Mouse (Mus musculus): ENCODE data around the gene Hyal2. TPM values are rescaled to one million over a fixed set of nuclear protein-coding genes. Genes with fewer than 3 reads are reported as not detected.
"Not testable (repeated sequence)": the region's sequence is repeated elsewhere in the genome, so short reads cannot be mapped to it uniquely, and the experiment has no call there.

Gene Hyal2
- polyA plus RNA-seq, 1 experiment from 2014 or later = 56.0 TPM

- no peaks in the 10 kb centered on the region for H3K27me3 ChIP-seq (replicated peaks)
- no peaks in the 10 kb centered on the region for H3K9me3 ChIP-seq (replicated peaks)
- whole genome bisulfite sequencing = 96% methylated on average over 22 of the region's 22 CpGs
- no peak overlapping the region for H3K27ac ChIP-seq (replicated peaks)
- peaks cover 33% of the 10 kb centered on the region for H3K36me3 ChIP-seq
- ATAC-seq (ENCODE audit: low FRiP score) = no peak
- H3K4me2 ChIP-seq = peak overlapping the region; percentile 9; the same call in 1 of the 2 replicates
- no peak overlapping the region for H3K9ac ChIP-seq (replicated peaks)
- H3K4me3 ChIP-seq (replicated peaks) = no peak overlapping the region
- H3K4me1 ChIP-seq = peaks cover 42% of the 10 kb centered on the region
Observed at GRCm38 (mm10) chr9:107571534-107572326, 4.0 kb downstream of the Hyal2 start.

GRCm38 (mm10) chr9:107572327-107572662, 4.5 kb downstream of the Hyal2 start:
- no peak for ATAC-seq (ENCODE audit: low FRiP score)
- Histone ChIP-seq H3K36me3 (peaks cover 33% of the 10 kb centered on the region), H3K4me2 (no peak overlapping the region), H3K4me3 (replicated peaks) (no peak overlapping the region), H3K27ac (replicated peaks) (no peak overlapping the region), H3K9ac (replicated peaks) (no peak overlapping the region), H3K9me3 (replicated peaks) (no peaks in the 10 kb centered on the region), H3K27me3 (replicated peaks) (no peaks in the 10 kb centered on the region), H3K4me1 (peaks cover 46% of the 10 kb centered on the region)
- WGBS = 100% methylated on average over 2 of the region's 2 CpGs

DNA sequence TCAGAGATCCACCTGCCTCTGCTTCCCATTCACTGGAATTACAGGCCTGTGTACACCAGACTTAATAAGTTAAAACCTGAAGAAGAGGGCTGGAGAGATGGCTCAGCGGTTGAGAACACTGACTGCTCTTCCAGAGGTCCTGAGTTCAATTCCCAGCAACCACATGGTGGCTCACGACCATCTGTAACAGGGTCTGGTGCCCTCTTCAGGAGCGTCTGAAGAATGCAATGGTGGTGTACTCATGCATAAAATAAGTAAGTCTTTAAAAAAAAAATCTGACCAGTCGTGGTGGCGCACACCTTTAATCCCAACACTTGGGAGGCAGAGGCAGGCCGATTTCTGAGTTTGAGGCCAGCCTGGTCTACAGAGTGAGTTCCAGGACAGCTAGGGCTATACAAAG, 6.0 kb downstream of the Hyal2 start:
- H3K9me3 ChIP-seq (replicated peaks); H3K4me2 ChIP-seq; ATAC-seq (ENCODE audit: low FRiP score); H3K9ac ChIP-seq (replicated peaks); H3K27ac ChIP-seq (replicated peaks); H3K4me3 ChIP-seq (replicated peaks); H3K27me3 ChIP-seq (replicated peaks): not testable (repeated sequence)
- H3K36me3 ChIP-seq = peaks cover 33% of the 10 kb centered on the region
- WGBS = 84% methylated on average over 6 of the region's 6 CpGs
- peaks cover 41% of the 10 kb centered on the region for H3K4me1 ChIP-seq

DNA sequence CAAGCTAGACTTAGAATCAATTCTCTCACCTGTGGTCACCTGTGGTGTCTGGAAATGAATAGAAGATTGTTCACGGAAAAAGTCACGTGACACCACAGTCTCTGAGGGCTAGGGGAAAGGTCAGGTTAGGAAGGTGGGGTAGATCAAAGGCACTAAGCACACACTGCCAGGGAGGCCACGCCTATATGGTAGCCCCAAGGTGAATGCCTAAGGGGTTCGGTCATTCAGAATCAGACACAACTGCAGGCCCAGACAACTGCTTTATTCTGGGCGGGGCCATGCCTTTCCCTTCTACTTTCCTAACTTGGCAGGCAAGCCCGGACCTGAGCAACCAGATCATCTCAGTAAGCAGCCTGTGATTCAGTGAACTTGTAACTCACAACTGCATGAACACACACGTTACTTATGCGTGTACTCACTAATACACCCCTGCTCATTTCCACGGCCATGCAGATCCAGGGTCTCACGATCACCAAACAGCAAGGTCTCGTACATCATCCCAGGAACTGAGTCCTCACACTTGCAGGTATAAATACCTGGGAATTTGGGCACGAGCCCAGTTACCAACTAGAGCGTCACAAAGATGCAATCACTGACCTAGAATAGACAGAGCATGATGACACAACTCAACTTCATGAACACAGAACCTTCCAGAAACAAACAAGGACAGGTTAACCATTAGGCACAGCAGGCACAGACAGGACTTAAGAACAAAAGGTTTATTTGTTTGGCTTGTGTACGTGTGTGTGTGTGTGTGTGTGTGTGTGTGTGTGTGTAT, 8.0 kb downstream of the Hyal2 start:
- WGBS = 87% methylated on average over 14 of the region's 14 CpGs
- no peak overlapping the region for H3K9ac ChIP-seq (replicated peaks)
- ATAC-seq (ENCODE audit: low FRiP score) = no peak
- H3K27me3 ChIP-seq (replicated peaks) = no peaks in the 10 kb centered on the region
- H3K4me1 ChIP-seq = peaks cover 45% of the 10 kb centered on the region
- no peak overlapping the region for H3K27ac ChIP-seq (replicated peaks)
- H3K9me3 ChIP-seq (replicated peaks) = no peaks in the 10 kb centered on the region
- H3K36me3 ChIP-seq = peaks cover 33% of the 10 kb centered on the region
- H3K4me3 ChIP-seq (replicated peaks) = no peak overlapping the region
- H3K4me2 ChIP-seq = no peak overlapping the region

GRCm38 (mm10) chr9:107576357-107577107, 8.8 kb downstream of the Hyal2 start, which contains the start of gene Hyal1:
TSS of gene Hyal1 (plus strand) at chr9:107576927.
- Histone ChIP-seq H3K4me1 (peaks cover 45% of the 10 kb centered on the region), H3K9me3 (replicated peaks) (no peaks in the 10 kb centered on the region), H3K9ac (replicated peaks) (peak within 1 kb of the TSS; percentile 34), H3K36me3 (peaks cover 26% of the 10 kb centered on the region), H3K27ac (replicated peaks) (peak within 1 kb of the TSS; percentile 48), H3K4me2 (peak within 1 kb of the TSS; percentile 47), H3K4me3 (replicated peaks) (peak within 1 kb of the TSS; percentile 23), H3K27me3 (replicated peaks) (no peaks in the 10 kb centered on the region)
- WGBS = 29% methylated on average over 16 of the region's 16 CpGs
- ATAC-seq (ENCODE audit: low FRiP score) = no peak

DNA sequence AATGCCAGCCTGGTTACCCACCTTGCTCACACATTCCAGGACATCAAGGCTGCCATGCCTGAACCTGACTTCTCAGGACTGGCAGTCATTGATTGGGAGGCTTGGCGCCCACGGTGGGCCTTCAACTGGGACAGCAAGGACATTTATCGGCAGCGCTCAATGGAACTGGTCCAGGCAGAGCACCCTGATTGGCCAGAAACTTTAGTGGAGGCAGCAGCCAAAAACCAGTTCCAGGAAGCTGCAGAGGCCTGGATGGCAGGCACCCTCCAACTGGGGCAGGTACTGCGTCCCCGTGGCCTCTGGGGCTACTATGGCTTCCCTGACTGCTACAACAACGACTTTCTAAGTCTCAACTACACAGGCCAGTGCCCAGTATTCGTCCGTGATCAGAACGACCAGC, 10.1 kb downstream of the Hyal2 start:
- H3K27ac ChIP-seq (replicated peaks) = no peak overlapping the region
- H3K36me3 ChIP-seq = peaks cover 15% of the 10 kb centered on the region
- H3K27me3 ChIP-seq (replicated peaks) = no peaks in the 10 kb centered on the region
- WGBS = 96% methylated on average over 10 of the region's 10 CpGs
- no peak overlapping the region for H3K4me2 ChIP-seq
- H3K4me3 ChIP-seq (replicated peaks) = no peak overlapping the region
- H3K9ac ChIP-seq (replicated peaks) = no peak overlapping the region
- no peaks in the 10 kb centered on the region for H3K9me3 ChIP-seq (replicated peaks)
- peaks cover 47% of the 10 kb centered on the region for H3K4me1 ChIP-seq
- ATAC-seq (ENCODE audit: low FRiP score) = no peak

DNA sequence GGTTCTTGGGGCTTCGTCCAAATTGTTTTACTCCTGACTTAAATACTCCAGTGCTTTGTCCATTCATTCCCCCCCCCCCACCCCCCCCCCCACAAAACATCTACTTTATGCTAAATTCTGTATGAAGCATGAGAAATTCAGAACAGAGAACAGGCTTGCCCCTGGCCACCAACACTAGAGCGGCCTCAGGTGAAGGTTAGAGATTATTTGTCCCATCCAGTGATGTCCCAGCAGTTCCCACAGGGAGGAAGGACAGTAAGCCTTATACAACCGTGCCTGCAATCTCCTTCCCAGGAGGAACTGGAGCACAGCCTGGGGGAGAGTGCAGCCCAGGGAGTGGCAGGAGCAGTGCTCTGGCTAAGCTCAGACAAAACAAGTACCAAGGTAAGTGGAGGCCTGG, 10.8 kb downstream of the Hyal2 start, which contains the start of gene Naa80:
Naa80 (plus strand) TSS at position 301 of the 400 bp plus-strand sequence.
- 77% methylated on average over 3 of the region's 3 CpGs for WGBS
- Histone ChIP-seq H3K4me3 (replicated peaks) (no peak within 1 kb of the TSS), H3K4me2 (peak within 1 kb of the TSS; percentile 94), H3K27ac (replicated peaks) (no peak within 1 kb of the TSS), H3K9me3 (replicated peaks) (no peaks in the 10 kb centered on the region), H3K4me1 (peaks cover 47% of the 10 kb centered on the region), H3K36me3 (peaks cover 10% of the 10 kb centered on the region; the same call in 1 of the 2 replicates), H3K27me3 (replicated peaks) (no peaks in the 10 kb centered on the region), H3K9ac (replicated peaks) (peak within 1 kb of the TSS; percentile 14; the same call in 1 of the 2 replicates)
- ATAC-seq (ENCODE audit: low FRiP score) = no peak

- 86% methylated on average over 14 of the region's 14 CpGs for WGBS
- Histone ChIP-seq H3K4me2 (peak overlapping the region; percentile 94), H3K9me3 (replicated peaks) (no peaks in the 10 kb centered on the region), H3K27ac (replicated peaks) (no peak overlapping the region), H3K4me3 (replicated peaks) (no peak overlapping the region), H3K36me3 (peaks cover 6% of the 10 kb centered on the region; the same call in 1 of the 2 replicates), H3K9ac (replicated peaks) (0 out of 2 replicates have a peak overlapping the region, but pooled peaks have one; percentile 14), H3K4me1 (peaks cover 47% of the 10 kb centered on the region), H3K27me3 (replicated peaks) (no peaks in the 10 kb centered on the region)
- ATAC-seq (ENCODE audit: low FRiP score) = no peak
Observed at GRCm38 (mm10) chr9:107579023-107579900, 11.5 kb downstream of the Hyal2 start.

GRCm38 (mm10) chr9:107580501-107581317, 13.0 kb downstream of the Hyal2 start, which contains the start of gene Hyal3:
TSS of gene Hyal3 (plus strand) at chr9:107580818.
- Histone ChIP-seq H3K9ac (replicated peaks) (peak within 1 kb of the TSS; percentile 73), H3K36me3 (no peaks in the 10 kb centered on the region), H3K4me3 (replicated peaks) (peak within 1 kb of the TSS; percentile 58), H3K27ac (replicated peaks) (peak within 1 kb of the TSS; percentile 85), H3K27me3 (replicated peaks) (no peaks in the 10 kb centered on the region), H3K4me1 (peaks cover 47% of the 10 kb centered on the region), H3K4me2 (peak within 1 kb of the TSS; percentile 94), H3K9me3 (replicated peaks) (no peaks in the 10 kb centered on the region)
- peak; percentile 74 for ATAC-seq (ENCODE audit: low FRiP score)
- WGBS = under 1% methylated on average over 32 of the region's 32 CpGs

DNA sequence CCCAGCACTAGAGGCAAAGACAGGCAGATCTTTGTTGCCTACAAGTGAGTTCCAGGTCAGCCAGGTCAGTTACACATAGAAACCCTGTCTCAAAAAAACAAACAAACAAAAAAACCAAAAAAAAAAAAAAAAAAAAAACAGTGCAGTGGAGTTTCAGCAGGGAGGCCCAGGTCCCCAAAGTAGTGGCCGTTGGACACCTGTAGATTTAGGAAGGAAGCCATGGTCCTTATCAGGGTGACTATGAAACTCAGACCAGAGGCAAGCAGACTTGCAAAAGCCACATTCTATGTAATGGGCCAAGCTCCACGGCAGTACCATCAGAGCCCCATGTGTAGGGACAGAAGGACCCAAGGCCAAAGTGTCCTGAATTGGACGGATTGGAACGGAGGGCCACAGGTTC, 13.8 kb downstream of the Hyal2 start:
- Histone ChIP-seq H3K27ac (replicated peaks) (no peak overlapping the region), H3K4me3 (replicated peaks) (peak overlapping the region; percentile 58), H3K36me3 (no peaks in the 10 kb centered on the region), H3K4me1 (peaks cover 47% of the 10 kb centered on the region), H3K9me3 (replicated peaks) (no peaks in the 10 kb centered on the region), H3K27me3 (replicated peaks) (no peaks in the 10 kb centered on the region), H3K9ac (replicated peaks) (no peak overlapping the region), H3K4me2 (peak overlapping the region; percentile 94)
- WGBS = 89% methylated on average over 4 of the region's 4 CpGs
- ATAC-seq (ENCODE audit: low FRiP score) = no peak

Measured in neural tube, embryonic 15.5 days (tissue).